Comparison of ENCODE assay signal across 8 mouse cellular contexts in the genomic region with DNA sequence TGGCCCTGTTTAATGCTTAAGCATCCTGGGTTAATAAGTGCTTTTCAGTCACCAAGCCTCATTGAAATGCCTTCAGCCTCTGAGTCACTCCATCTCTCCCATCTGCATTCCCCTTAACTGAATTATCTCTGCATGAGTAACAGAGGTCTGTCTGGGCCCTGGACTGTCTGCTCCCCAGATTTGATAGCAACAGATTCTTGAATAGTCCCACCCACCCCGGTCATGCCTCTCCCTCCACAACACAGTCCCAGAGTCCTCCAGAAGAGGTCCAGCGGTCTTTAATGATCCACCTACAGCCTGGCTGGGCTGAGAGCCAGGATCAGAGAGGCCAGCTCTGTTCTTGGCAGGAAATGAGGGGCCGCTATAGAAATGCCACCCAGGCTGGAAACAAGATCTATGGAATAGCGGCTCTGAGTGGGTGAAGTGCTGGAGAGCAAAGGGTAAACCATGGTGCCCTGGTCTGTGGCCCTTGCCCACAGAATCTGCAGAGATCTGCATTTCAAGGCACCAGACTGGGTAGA.
DNase-seq lines count a peak whose midpoint lies in the region; ATAC-seq lines count a peak whose summit lies in the region.

No protein-coding gene starts in this region.

- H3K4me1 ChIP-seq in lung, embryonic 16.5 days (replicated peaks; ENCODE audit: control insufficient read depth, insufficient read depth, low read length), result peaks cover 10% of the 10 kb centered on the region
- peaks cover 18% of the 10 kb centered on the region for H3K4me1 ChIP-seq in stomach, embryonic 14.5 days (ENCODE audit: control insufficient read depth, insufficient read depth, low read length)

- 14% methylated on average over 4 of the region's 4 CpGs for WGBS in lung, embryonic 16.5 days
- 31% methylated on average over 4 of the region's 4 CpGs for WGBS in stomach, embryonic 14.5 days

- peak; percentile 17 for DNase-seq in adrenal gland, postnatal 14 days
- DNase-seq in adrenal gland, postnatal 25 days, result no peak
- no peak for DNase-seq in lung, postnatal 4 days
- DNase-seq in kidney, adult 9 months, result peak; percentile 75
- DNase-seq in B cell, adult 2 months, result no peak
- DNase-seq in spleen, adult 18-20 months, result no peak

- no peak overlapping the region for H3K4me3 ChIP-seq in lung, embryonic 16.5 days (ENCODE audit: low read length)
- H3K4me3 ChIP-seq in stomach, embryonic 14.5 days (ENCODE audit: low read depth, low read length), result no peak overlapping the region

- no peaks in the 10 kb centered on the region for H3K27me3 ChIP-seq in lung, embryonic 16.5 days (ENCODE audit: control insufficient read depth, insufficient read depth, low read depth, low read length)
- H3K27me3 ChIP-seq in stomach, embryonic 14.5 days (ENCODE audit: control insufficient read depth, insufficient read depth, low read length), result no peaks in the 10 kb centered on the region

- ATAC-seq in lung, embryonic 16.5 days (ENCODE audit: low read depth), result peak; percentile 78
- ATAC-seq in stomach, embryonic 14.5 days (ENCODE audit: insufficient number of reproducible peaks, insufficient read depth, low FRiP score, low read depth), result no peak

- no peak overlapping the region for H3K27ac ChIP-seq in lung, embryonic 16.5 days (ENCODE audit: low read length)
- H3K27ac ChIP-seq in stomach, embryonic 14.5 days (ENCODE audit: low read length), result peak overlapping the region; percentile 39; the same call in 1 of the 2 replicates

- H3K9ac ChIP-seq in lung, embryonic 16.5 days (ENCODE audit: low read length), result no peak overlapping the region
- H3K9ac ChIP-seq in stomach, embryonic 14.5 days (replicated peaks; ENCODE audit: low read depth, low read length), result no peak overlapping the region

- H3K36me3 ChIP-seq in lung, embryonic 16.5 days (ENCODE audit: control insufficient read depth, insufficient read depth, low read length), result no peaks in the 10 kb centered on the region
- H3K36me3 ChIP-seq in stomach, embryonic 14.5 days (ENCODE audit: control insufficient read depth, insufficient read depth, low read length), result no peaks in the 10 kb centered on the region

- no peaks in the 10 kb centered on the region for H3K9me3 ChIP-seq in lung, embryonic 16.5 days (ENCODE audit: control insufficient read depth, low read length)
- no peaks in the 10 kb centered on the region for H3K9me3 ChIP-seq in stomach, embryonic 14.5 days (ENCODE audit: control insufficient read depth, low read depth, low read length)

- H3K4me2 ChIP-seq in lung, embryonic 16.5 days (ENCODE audit: low read depth, low read length), result no peak overlapping the region
- H3K4me2 ChIP-seq in stomach, embryonic 14.5 days (replicated peaks; ENCODE audit: low read depth, low read length), result no peak overlapping the region

Comparison
In these comparisons a context has a peak if more than half of its experiments do, and no peak if none do; other contexts are left out.
1. DNase-seq: peak in adrenal gland, postnatal 14 days (single experiment) and kidney, adult 9 months (single experiment); none in adrenal gland, postnatal 25 days (single experiment), lung, postnatal 4 days (0 of 2), B cell, adult 2 months (0 of 2) and spleen, adult 18-20 months (0 of 2).